Mouse (Mus musculus): ENCODE results near the gene Fli1. TPM values are rescaled to one million over a fixed set of nuclear protein-coding genes. Genes with fewer than 3 reads are reported as not detected.

Fli1 gene
- total RNA-seq, 2 experiments from 2014 or later = 6.1 to 6.7 TPM

- no peak for DNase-seq (ENCODE audit: low spot score in 2 of 2)
These were observed 12.6 kb upstream of the Fli1 start for GRCm38 (mm10) chr9:32555279-32555678.

GRCm38 (mm10) chr9:32550541-32550940 is 7.9 kb upstream of the Fli1 start:
- DNase-seq (ENCODE audit: low spot score in 2 of 2) = no peak

GRCm38 (mm10) chr9:32549462-32550384 is 7.1 kb upstream of the Fli1 start:
- DNase-seq (ENCODE audit: low spot score in 2 of 2) = no peak

- DNase-seq (ENCODE audit: low spot score in 2 of 2) = no peak
These were observed 4.1 kb upstream of the Fli1 start for GRCm38 (mm10) chr9:32546731-32547130.

- no peak for DNase-seq (ENCODE audit: low spot score in 2 of 2)
These were observed 2.3 kb upstream of the Fli1 start for GRCm38 (mm10) chr9:32544731-32545661.

- DNase-seq (ENCODE audit: low spot score in 2 of 2) = no peak
These were observed 1.4 kb upstream of the Fli1 start for GRCm38 (mm10) chr9:32543923-32544575.

- DNase-seq (ENCODE audit: low spot score in 2 of 2) = no peak
These were observed 450 bp upstream of the Fli1 start for GRCm38 (mm10) chr9:32543040-32543581.

GRCm38 (mm10) chr9:32541223-32541901 is 1.3 kb downstream of the Fli1 start:
- no peak for DNase-seq (ENCODE audit: low spot score in 2 of 2)

GRCm38 (mm10) chr9:32540406-32541222 is 2.0 kb downstream of the Fli1 start:
- DNase-seq (ENCODE audit: low spot score in 2 of 2) = no peak

- DNase-seq (ENCODE audit: low spot score in 2 of 2) = no peak
These were observed 2.6 kb downstream of the Fli1 start for GRCm38 (mm10) chr9:32540061-32540405.

- no peak for DNase-seq (ENCODE audit: low spot score in 2 of 2)
These were observed 3.3 kb downstream of the Fli1 start for GRCm38 (mm10) chr9:32539321-32539761.

GRCm38 (mm10) chr9:32538124-32538523 is 4.5 kb downstream of the Fli1 start:
- DNase-seq (ENCODE audit: low spot score in 2 of 2) = no peak

- DNase-seq (ENCODE audit: low spot score in 2 of 2) = no peak
These were observed 5.0 kb downstream of the Fli1 start for GRCm38 (mm10) chr9:32537706-32538105.

GRCm38 (mm10) chr9:32535201-32535955 is 7.3 kb downstream of the Fli1 start:
- DNase-seq (ENCODE audit: low spot score in 2 of 2) = no peak

- DNase-seq (ENCODE audit: low spot score in 2 of 2) = no peak
These were observed 8.5 kb downstream of the Fli1 start for GRCm38 (mm10) chr9:32534025-32534615.

- no peak for DNase-seq (ENCODE audit: low spot score in 2 of 2)
These were observed 11.1 kb downstream of the Fli1 start for GRCm38 (mm10) chr9:32531588-32531987.

- no peak for DNase-seq (ENCODE audit: low spot score in 2 of 2)
These were observed 11.7 kb downstream of the Fli1 start for GRCm38 (mm10) chr9:32530975-32531374.

- no peak for DNase-seq (ENCODE audit: low spot score in 2 of 2)
These were observed 12.5 kb downstream of the Fli1 start for GRCm38 (mm10) chr9:32530188-32530587.

Measured in layer of hippocampus, postnatal 14 days (tissue).